Mouse (Mus musculus) brain, embryonic 14.5 days (tissue): ENCODE data around the gene Ssbp2. TPM values are rescaled to one million over a fixed set of nuclear protein-coding genes. Genes with fewer than 3 reads are reported as not detected.

ENCODE experiments used
- DNase-seq: peaks from one replicate; pipeline ENCODE4 v3.0.0-alpha.2; 2011; ENCODE audit warnings: low read depth
- CTCF ChIP-seq: fragments of 200-500 bp; IDR thresholded peaks from 2 replicates; pipeline ENCODE4 v1.5.1; 2012; ENCODE audit warnings: inconsistent platforms, mild to moderate bottlenecking, moderate library complexity, borderline replicate concordance; ENCODE audit not compliant: insufficient read depth, insufficient read length; ENCODE audit errors: extremely low read depth
- POLR2A ChIP-seq: fragments of 200-500 bp; IDR thresholded peaks from 2 replicates; pipeline ENCODE4 v1.6.1; 2012; ENCODE audit warnings: mild to moderate bottlenecking, inconsistent platforms, borderline replicate concordance; ENCODE audit not compliant: poor library complexity, insufficient read depth, insufficient read length, severe bottlenecking; ENCODE audit errors: extremely low read depth
- polyA plus RNA-seq: library from polyadenylated mRNA; depleted of rRNA; stranded (reverse); fragments of >200 nt; gene quantifications from 2 replicates; pipeline ENCODE4 v1.2.3, GENCODE M21; 2012; rRNA removed

Ssbp2 gene
- polyA plus RNA-seq, 1 experiment, result 133 TPM

- no peak for TF ChIP-seq POLR2A
- DNase-seq, result no peak
Observed at GRCm38 (mm10) chr13:91748401-91748800, 288.3 kb downstream of the Ssbp2 start.

- TF ChIP-seq POLR2A, result no peak
- TF ChIP-seq CTCF, result no peak
- DNase-seq, result no peak
Observed at GRCm38 (mm10) chr13:91749981-91750380, 289.9 kb downstream of the Ssbp2 start.

Other genes with a start within 250 kb of the Ssbp2 start
- gene Atg10, start 236.3 kb upstream of the Ssbp2 start, polyA plus RNA-seq, result 3.6 and 4.9 TPM in 2 replicates